Mouse (Mus musculus) C2C12 (cell line): ENCODE data around the gene 1700028P14Rik.

Experiments
- CTCF ChIP-seq: IDR thresholded peaks from one replicate; pipeline ENCODE4 v1.5.1; 2011; ENCODE audit not compliant: control insufficient read depth, insufficient read depth, insufficient read length
- MAX ChIP-seq: IDR thresholded peaks from one replicate; pipeline ENCODE4 v1.6.1; 2011; ENCODE audit warnings: mild to moderate bottlenecking, control low read depth

- no peak for TF ChIP-seq MAX
- TF ChIP-seq CTCF, result no peak
Observed at GRCm38 (mm10) chr19:23631611-23632492, 20.8 kb downstream of the 1700028P14Rik start.
